Mouse (Mus musculus): ENCODE results near the gene Tulp3.

DNA sequence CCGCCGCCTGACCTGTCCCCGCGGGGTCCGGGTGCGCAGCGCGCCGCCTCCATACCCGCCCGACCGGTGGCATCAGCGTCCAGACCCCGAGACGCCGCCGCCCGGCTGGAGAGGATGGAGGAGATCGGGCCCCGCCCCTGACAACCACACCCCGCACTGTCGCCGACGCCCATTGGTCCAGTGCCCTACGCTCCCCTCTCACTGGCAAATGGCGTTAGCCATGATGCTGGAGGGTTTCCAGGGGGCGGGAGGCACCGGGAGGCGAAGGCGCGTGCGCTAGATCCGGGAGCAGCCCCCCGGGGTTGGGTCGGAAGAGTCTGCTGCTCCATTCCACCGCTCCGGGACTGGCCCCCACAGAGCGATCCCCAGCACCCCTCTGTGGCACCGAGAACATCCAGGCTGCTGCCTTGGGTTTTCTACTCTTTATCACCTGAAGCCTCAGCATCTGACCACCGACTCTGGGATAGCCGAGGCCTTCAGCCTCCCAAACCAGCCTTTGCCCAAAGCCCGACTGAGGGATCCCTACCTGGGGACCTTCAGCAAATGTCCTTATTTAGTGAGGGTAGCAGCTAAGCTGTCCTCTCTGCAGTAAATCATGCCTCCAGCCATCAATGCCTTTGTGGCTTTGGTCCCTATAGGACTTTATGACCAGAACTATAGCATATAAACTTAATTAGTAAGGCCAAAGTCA, at the start of gene Tulp3:
- peak; percentile 53 for TF ChIP-seq POLR2A (IDR thresholded peaks at IDR 0.05; ENCODE audit: control insufficient read depth, low read depth, low read length)
- no peak for TF ChIP-seq CTCF (IDR thresholded peaks at IDR 0.05; ENCODE audit: control insufficient read depth, insufficient read depth, insufficient replicate concordance, low read depth, low read length)

Measured in testis, adult 2 months (tissue).